Mouse (Mus musculus) kidney, embryonic 15.5 days (tissue): ENCODE measurements around the gene Rbfox1. TPM values are rescaled to one million over a fixed set of nuclear protein-coding genes. Genes with fewer than 3 reads are reported as not detected.

Source experiments
- ATAC-seq: fragments of 200-750 bp; cut with Nextera tagmentation; replicated peaks from 2 replicates; pipeline ENCODE4 v1.8.0; 2017; ENCODE audit warnings: moderate TSS enrichment; ENCODE audit not compliant: low FRiP score
- H3K27ac ChIP-seq: fragments of 300-500 bp; sonication (generic); 2 replicates; pipeline ENCODE4 v1.5.1; 2015; ENCODE audit warnings: mild to moderate bottlenecking, inconsistent platforms
- H3K27me3 ChIP-seq: fragments of 300-500 bp; sonication (generic); 2 replicates; pipeline ENCODE4 v1.6.1; 2015; ENCODE audit warnings: inconsistent platforms
- H3K36me3 ChIP-seq: fragments of 300-500 bp; sonication (generic); 2 replicates; pipeline ENCODE4 v1.6.1; 2015; ENCODE audit warnings: inconsistent platforms
- H3K4me1 ChIP-seq: fragments of 300-500 bp; sonication (generic); 2 replicates; pipeline ENCODE4 v1.6.1; 2015; ENCODE audit warnings: inconsistent platforms
- H3K4me2 ChIP-seq: fragments of 300-500 bp; sonication (generic); 2 replicates; pipeline ENCODE4 v1.6.1; 2015; ENCODE audit warnings: moderate library complexity, mild to moderate bottlenecking, inconsistent platforms
- H3K4me3 ChIP-seq: fragments of 300-500 bp; sonication (generic); replicated peaks from 2 replicates; pipeline ENCODE4 v1.5.1; 2015; ENCODE audit warnings: mild to moderate bottlenecking, inconsistent platforms
- H3K9ac ChIP-seq: fragments of 300-500 bp; sonication (generic); 2 replicates; pipeline ENCODE4 v1.6.1; 2015; ENCODE audit warnings: mild to moderate bottlenecking, inconsistent platforms
- H3K9me3 ChIP-seq: fragments of 300-500 bp; sonication (generic); replicated peaks from 2 replicates; pipeline ENCODE4 v1.6.1; 2016; ENCODE audit warnings: inconsistent platforms
- WGBS: fragments of 180-500 bp; shearing (Covaris S2); methylation state at CpG from one replicate; pipeline ENCODE4 v1.1.7; 2015; ENCODE audit warnings: mixed read lengths; 5-methylcytosine and 5-hydroxymethylcytosine counted together
- polyA plus RNA-seq: library from polyadenylated mRNA; unstranded; fragments of >200 nt; fragmentation: Nextera tagmentation; extraction: Ambion mirVana; gene quantifications from 2 replicates; pipeline ENCODE4 v1.2.1, GENCODE M21; 2015

Rbfox1 gene
- polyA plus RNA-seq, 1 experiment from 2014 or later, result 6.7 TPM

DNA sequence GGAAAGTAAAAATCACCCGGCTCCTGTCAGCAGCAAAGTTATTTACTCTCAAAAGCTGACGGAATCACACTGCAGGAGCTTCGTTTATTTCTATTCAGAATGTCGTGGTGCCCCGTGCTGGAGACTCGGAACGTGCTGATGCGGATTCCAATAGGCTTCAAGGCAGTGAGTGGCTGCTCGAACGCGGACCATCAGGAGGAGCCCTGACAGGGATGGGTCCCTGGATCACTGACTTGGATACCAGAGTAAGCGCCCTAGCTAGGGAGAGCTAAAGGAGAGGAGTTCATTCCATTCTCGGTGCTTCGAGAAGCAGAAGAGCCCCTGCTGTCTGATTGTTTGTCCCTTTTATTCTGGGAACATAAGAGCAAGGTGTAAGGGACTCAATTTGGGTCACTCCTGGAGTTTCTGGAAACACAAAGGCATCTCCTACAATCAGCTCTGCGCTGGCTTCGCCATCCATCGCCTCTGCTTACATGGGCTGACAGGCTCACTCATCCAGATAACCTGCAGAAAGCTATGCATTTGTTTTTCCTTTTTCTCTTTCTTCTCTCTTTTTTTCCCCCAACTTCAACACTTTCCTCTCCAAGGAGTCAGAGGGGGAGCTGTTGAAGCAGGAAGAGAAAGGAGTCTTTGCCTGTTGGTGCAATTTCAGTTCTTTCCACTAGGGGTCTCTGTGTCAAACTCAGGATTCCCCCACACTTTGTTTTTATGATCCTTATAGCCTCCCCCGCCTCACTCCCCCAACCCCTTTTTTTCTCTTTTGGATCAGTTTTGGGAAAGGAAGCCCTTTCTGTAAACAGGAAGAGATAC is 1164.2 kb downstream of the Rbfox1 start:
- Histone ChIP-seq H3K36me3 (no peaks in the 10 kb centered on the region), H3K27ac (no peak overlapping the region), H3K9me3 (no peaks in the 10 kb centered on the region), H3K27me3 (0 out of 2 replicates have a peak, but pooled peaks cover 2% of the 10 kb centered on the region), H3K9ac (0 out of 2 replicates have a peak overlapping the region, but pooled peaks have one; percentile 7), H3K4me1 (peaks cover 28% of the 10 kb centered on the region), H3K4me3 (0 out of 2 replicates have a peak overlapping the region, but pooled peaks have one; percentile 1), H3K4me2 (peak overlapping the region; percentile 41)
- ATAC-seq, result no peak; the same call in 1 of the 2 replicates
- 22% methylated on average over 18 of the region's 18 CpGs for whole genome bisulfite sequencing

DNA sequence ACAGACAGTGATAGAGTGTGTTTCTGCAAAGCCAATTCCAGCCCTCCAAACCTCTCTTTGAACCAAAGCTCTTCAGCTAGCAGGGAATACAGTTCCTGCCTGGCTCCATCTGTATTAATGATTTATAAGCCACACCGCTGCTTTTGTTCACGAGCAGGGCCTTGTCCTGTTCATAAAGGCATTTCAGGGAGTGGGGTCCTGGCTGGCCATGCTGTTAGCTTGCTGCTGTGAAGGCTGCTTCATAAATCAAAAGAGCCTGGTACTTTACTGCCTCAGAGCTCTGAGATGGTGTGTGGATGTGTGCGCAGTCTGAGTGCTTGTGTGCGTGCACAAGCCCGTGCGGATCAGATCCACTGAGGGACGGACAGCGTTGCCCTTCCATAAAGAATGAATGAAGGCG is 1165.8 kb downstream of the Rbfox1 start:
- Histone ChIP-seq H3K27me3 (0 out of 2 replicates have a peak, but pooled peaks cover 2% of the 10 kb centered on the region), H3K36me3 (no peaks in the 10 kb centered on the region), H3K9me3 (no peaks in the 10 kb centered on the region), H3K27ac (peak overlapping the region; percentile 29; the same call in 1 of the 2 replicates), H3K4me3 (no peak overlapping the region), H3K9ac (no peak overlapping the region), H3K4me1 (peaks cover 28% of the 10 kb centered on the region), H3K4me2 (no peak overlapping the region)
- 40% methylated on average over 9 of the region's 9 CpGs for WGBS
- peak; percentile 72 for ATAC-seq

DNA sequence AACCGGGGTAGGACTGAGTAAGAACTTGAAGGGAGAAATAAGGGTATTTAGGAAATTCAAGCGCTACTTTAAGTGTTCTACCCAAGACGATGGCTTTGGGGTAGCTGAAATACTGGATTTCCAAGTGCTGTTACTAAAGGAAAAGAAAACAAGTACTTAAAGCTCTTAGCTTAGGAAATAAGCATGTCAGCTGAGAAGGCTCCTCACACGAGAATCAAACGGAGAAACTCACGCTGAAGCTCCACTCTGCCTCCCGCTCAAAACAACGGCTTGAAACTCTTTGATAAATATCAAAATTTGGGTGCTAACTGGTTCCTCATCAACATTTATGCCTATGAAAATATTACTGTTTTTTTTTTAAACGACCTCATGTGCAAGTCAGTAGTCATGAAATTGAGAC is 1166.8 kb downstream of the Rbfox1 start:
- Histone ChIP-seq H3K27me3 (0 out of 2 replicates have a peak, but pooled peaks cover 2% of the 10 kb centered on the region), H3K4me3 (no peak overlapping the region), H3K9ac (no peak overlapping the region), H3K4me2 (no peak overlapping the region), H3K9me3 (no peaks in the 10 kb centered on the region), H3K4me1 (peaks cover 28% of the 10 kb centered on the region), H3K27ac (no peak overlapping the region), H3K36me3 (no peaks in the 10 kb centered on the region)
- no peak for ATAC-seq
- 53% methylated on average over 9 of the region's 9 CpGs for WGBS

DNA sequence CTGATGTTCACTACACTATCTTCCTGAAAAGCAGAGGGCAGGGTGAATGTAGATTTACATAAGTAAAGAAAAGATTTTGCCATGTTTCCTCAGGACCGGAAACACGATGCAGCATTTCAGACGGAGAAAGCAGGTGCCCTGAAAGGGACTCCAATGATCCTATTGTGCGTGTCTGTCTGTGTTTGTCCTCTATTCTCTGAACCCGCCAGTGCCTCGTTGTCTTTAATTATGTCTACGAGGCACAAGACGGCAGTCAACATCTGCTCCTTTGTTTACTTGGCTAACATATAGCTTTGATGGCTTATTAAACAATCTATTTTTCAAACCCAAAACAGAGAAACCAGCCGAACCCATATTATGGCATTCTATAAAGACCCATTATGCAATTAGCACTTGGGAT is 1167.3 kb downstream of the Rbfox1 start:
- no peak overlapping the region for H3K27ac ChIP-seq
- WGBS, result 53% methylated on average over 9 of the region's 9 CpGs
- H3K4me1 ChIP-seq, result peaks cover 28% of the 10 kb centered on the region
- no peak for ATAC-seq
- H3K9me3 ChIP-seq, result no peaks in the 10 kb centered on the region
- H3K27me3 ChIP-seq, result 0 out of 2 replicates have a peak, but pooled peaks cover 2% of the 10 kb centered on the region
- no peaks in the 10 kb centered on the region for H3K36me3 ChIP-seq
- no peak overlapping the region for H3K9ac ChIP-seq
- H3K4me3 ChIP-seq, result no peak overlapping the region
- no peak overlapping the region for H3K4me2 ChIP-seq

- no peak for ATAC-seq
- no peak overlapping the region for H3K9ac ChIP-seq
Measured at GRCm38 (mm10) chr16:7057789-7058188, 1172.6 kb downstream of the Rbfox1 start.

GRCm38 (mm10) chr16:7058556-7058955 is 1173.4 kb downstream of the Rbfox1 start:
- Histone ChIP-seq H3K4me2 (no peak overlapping the region), H3K27ac (no peak overlapping the region), H3K4me3 (no peak overlapping the region), H3K4me1 (no peaks in the 10 kb centered on the region), H3K9ac (no peak overlapping the region), H3K36me3 (no peaks in the 10 kb centered on the region), H3K27me3 (no peaks in the 10 kb centered on the region), H3K9me3 (no peaks in the 10 kb centered on the region)
- no peak for ATAC-seq
- 77% methylated on average over 1 of the region's 1 CpGs for WGBS

More at GRCm38 (mm10) chr16:7057789-7058188, 1172.6 kb downstream of the Rbfox1 start:
- 71% methylated on average over 3 of the region's 3 CpGs for WGBS
- Histone ChIP-seq H3K4me2 (no peak overlapping the region), H3K9me3 (no peaks in the 10 kb centered on the region), H3K27ac (no peak overlapping the region), H3K27me3 (no peaks in the 10 kb centered on the region), H3K36me3 (no peaks in the 10 kb centered on the region), H3K4me3 (no peak overlapping the region), H3K4me1 (no peaks in the 10 kb centered on the region)

GRCm38 (mm10) chr16:7059596-7059995 is 1174.4 kb downstream of the Rbfox1 start:
- Histone ChIP-seq H3K27me3 (no peaks in the 10 kb centered on the region), H3K36me3 (no peaks in the 10 kb centered on the region), H3K27ac (no peak overlapping the region), H3K9ac (no peak overlapping the region), H3K4me1 (no peaks in the 10 kb centered on the region), H3K9me3 (no peaks in the 10 kb centered on the region), H3K4me2 (no peak overlapping the region), H3K4me3 (no peak overlapping the region)
- ATAC-seq, result no peak
- WGBS, result 91% methylated on average over 4 of the region's 4 CpGs

GRCm38 (mm10) chr16:7060864-7061263 is 1175.7 kb downstream of the Rbfox1 start:
- Histone ChIP-seq H3K27me3 (no peaks in the 10 kb centered on the region), H3K36me3 (no peaks in the 10 kb centered on the region), H3K9me3 (no peaks in the 10 kb centered on the region), H3K4me3 (no peak overlapping the region), H3K4me1 (no peaks in the 10 kb centered on the region), H3K27ac (no peak overlapping the region), H3K4me2 (no peak overlapping the region), H3K9ac (no peak overlapping the region)
- WGBS, result 63% methylated on average over 3 of the region's 3 CpGs
- no peak for ATAC-seq

- H3K9me3 ChIP-seq, result no peaks in the 10 kb centered on the region
- no peak overlapping the region for H3K27ac ChIP-seq
- no peaks in the 10 kb centered on the region for H3K27me3 ChIP-seq
- no peak for ATAC-seq
- H3K4me3 ChIP-seq, result no peak overlapping the region
- no peak overlapping the region for H3K4me2 ChIP-seq
- H3K9ac ChIP-seq, result no peak overlapping the region
- no peaks in the 10 kb centered on the region for H3K4me1 ChIP-seq
- WGBS, result 87% methylated on average over 6 of the region's 6 CpGs
- no peaks in the 10 kb centered on the region for H3K36me3 ChIP-seq
Measured at GRCm38 (mm10) chr16:7062512-7062911, 1177.4 kb downstream of the Rbfox1 start.

GRCm38 (mm10) chr16:7067109-7067508 is 1182.0 kb downstream of the Rbfox1 start:
- H3K27ac ChIP-seq, result no peak overlapping the region
- ATAC-seq, result no peak
- no peaks in the 10 kb centered on the region for H3K9me3 ChIP-seq

DNA sequence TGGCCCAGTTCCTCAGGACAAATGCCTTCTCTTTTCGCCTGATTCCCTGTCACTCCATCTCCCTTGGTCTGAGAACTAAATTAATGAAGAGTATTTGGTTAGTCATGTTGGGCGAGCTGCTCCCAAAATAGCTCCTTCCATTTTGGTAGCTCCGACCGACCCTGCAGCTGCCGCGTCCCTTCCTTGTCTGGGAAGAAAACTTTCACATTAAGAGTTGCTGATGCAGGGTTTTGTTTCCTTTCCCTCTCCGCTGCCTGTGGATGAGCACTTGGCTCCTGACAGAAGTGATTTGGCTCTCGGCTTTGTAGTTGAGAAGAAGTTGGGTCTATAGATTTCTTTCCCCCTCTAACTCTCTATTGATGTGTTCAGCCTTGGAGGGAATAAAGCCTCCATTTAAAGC is 1184.4 kb downstream of the Rbfox1 start:
- Histone ChIP-seq H3K4me3 (no peak overlapping the region), H3K4me2 (no peak overlapping the region), H3K36me3 (no peaks in the 10 kb centered on the region), H3K9ac (no peak overlapping the region), H3K9me3 (no peaks in the 10 kb centered on the region), H3K27me3 (no peaks in the 10 kb centered on the region), H3K27ac (no peak overlapping the region), H3K4me1 (no peaks in the 10 kb centered on the region)
- WGBS, result 71% methylated on average over 8 of the region's 8 CpGs
- ATAC-seq, result no peak

More at GRCm38 (mm10) chr16:7067109-7067508, 1182.0 kb downstream of the Rbfox1 start:
- WGBS, result 84% methylated on average over 8 of the region's 8 CpGs
- Histone ChIP-seq H3K4me2 (no peak overlapping the region), H3K27me3 (no peaks in the 10 kb centered on the region), H3K4me3 (no peak overlapping the region), H3K9ac (no peak overlapping the region), H3K4me1 (no peaks in the 10 kb centered on the region), H3K36me3 (no peaks in the 10 kb centered on the region)

DNA sequence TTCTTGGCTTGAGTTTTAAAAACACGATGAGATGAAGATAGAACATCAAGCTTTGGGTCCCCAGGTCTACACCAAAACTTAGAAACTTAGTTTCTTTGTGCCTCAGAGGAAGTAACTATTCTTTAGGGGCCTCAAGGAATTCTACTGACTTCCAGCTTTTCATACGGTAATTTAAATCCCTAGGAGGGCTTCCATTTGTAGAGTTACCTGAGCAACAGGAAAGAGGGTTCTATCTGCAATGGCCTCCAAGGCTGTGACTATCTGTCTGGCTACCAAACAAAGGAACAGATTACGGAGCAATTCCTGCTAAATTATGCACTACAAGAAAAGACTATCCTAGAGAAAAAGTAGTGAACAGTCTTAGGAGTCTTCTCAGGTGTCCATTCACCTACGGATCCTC is 1189.6 kb downstream of the Rbfox1 start:
- WGBS, result 88% methylated on average over 4 of the region's 4 CpGs
- Histone ChIP-seq H3K4me1 (no peaks in the 10 kb centered on the region), H3K27ac (no peak overlapping the region), H3K9ac (no peak overlapping the region), H3K4me3 (no peak overlapping the region), H3K4me2 (no peak overlapping the region), H3K9me3 (no peaks in the 10 kb centered on the region), H3K36me3 (no peaks in the 10 kb centered on the region), H3K27me3 (no peaks in the 10 kb centered on the region)
- ATAC-seq, result no peak
